Mouse (Mus musculus) liver, postnatal 0 days (tissue): Measurements from ENCODE around the gene Bmp5. TPM values are rescaled to one million over a fixed set of nuclear protein-coding genes. Genes with fewer than 3 reads are reported as not detected.
A peak's percentile ranks its signal among the peaks of the same experiment; 100 is the strongest.

ENCODE experiments used
- ATAC-seq: fragments of 200-750 bp; cut with Nextera tagmentation; 2 replicates; pipeline ENCODE4 v1.8.0; 2017; ENCODE audit warnings: mild to moderate bottlenecking, moderate library complexity
- DNase-seq: peaks from one replicate; pipeline ENCODE4 v3.0.0-alpha.2; 2016
- H3K27ac ChIP-seq: fragments of 300-500 bp; sonication (generic); 2 replicates; pipeline ENCODE4 v1.5.1; 2014; ENCODE audit warnings: antibody characterized with exemption, moderate library complexity, mild to moderate bottlenecking, low read depth
- H3K27me3 ChIP-seq: fragments of 300-500 bp; sonication (generic); 2 replicates; pipeline ENCODE4 v1.6.1; 2014; ENCODE audit warnings: low read length, control low read depth, mixed read lengths; ENCODE audit not compliant: insufficient read depth
- H3K36me3 ChIP-seq: fragments of 300-500 bp; sonication (generic); replicated peaks from 2 replicates; pipeline ENCODE4 v1.6.1; 2014; ENCODE audit warnings: mild to moderate bottlenecking, control low read depth, low read length, moderate library complexity, mixed read lengths; ENCODE audit not compliant: insufficient read depth
- H3K4me1 ChIP-seq: fragments of 300-500 bp; sonication (generic); 2 replicates; pipeline ENCODE4 v1.6.1; 2014; ENCODE audit warnings: antibody characterized with exemption, mild to moderate bottlenecking, control low read depth; ENCODE audit not compliant: insufficient read depth
- H3K4me2 ChIP-seq: fragments of 300-500 bp; sonication (generic); 2 replicates; pipeline ENCODE4 v1.6.1; 2014; ENCODE audit warnings: low read depth, mild to moderate bottlenecking, low read length, moderate library complexity, mixed read lengths
- H3K4me3 ChIP-seq: fragments of 300-500 bp; sonication (generic); 2 replicates; pipeline ENCODE4 v1.5.1; 2014; ENCODE audit warnings: low read depth, low read length
- H3K9ac ChIP-seq: fragments of 300-500 bp; sonication (generic); replicated peaks from 2 replicates; pipeline ENCODE4 v1.6.1; 2014; ENCODE audit warnings: mild to moderate bottlenecking, moderate library complexity
- H3K9me3 ChIP-seq: fragments of 300-500 bp; sonication (generic); 2 replicates; pipeline ENCODE4 v1.6.1; 2016; ENCODE audit warnings: mild to moderate bottlenecking, control low read depth, low read length, mixed read lengths
- CTCF ChIP-seq: sonication (generic); IDR thresholded peaks from 2 replicates; pipeline ENCODE4 v1.5.1; 2016; ENCODE audit warnings: antibody characterized with exemption, low read depth
- EP300 ChIP-seq: IDR thresholded peaks from 2 replicates; pipeline ENCODE4 v1.6.1; 2016; ENCODE audit warnings: antibody characterized with exemption, low read depth, mild to moderate bottlenecking
- WGBS: fragments of 180-500 bp; shearing (Covaris S2); extraction: QIAGEN DNeasy Blood & Tissue Kit; methylation state at CpG from one replicate; pipeline ENCODE4 v1.1.7; 2014; ENCODE audit not compliant: insufficient replicate concordance; 5-methylcytosine and 5-hydroxymethylcytosine counted together
- polyA plus RNA-seq: library from polyadenylated mRNA; unstranded; fragments of >200 nt; fragmentation: Nextera tagmentation; extraction: Ambion mirVana; gene quantifications from 2 replicates; pipeline ENCODE4 v1.2.1, GENCODE M21; 2015

Bmp5 gene
- polyA plus RNA-seq, 1 experiment from 2014 or later, result 3.0 TPM

DNA sequence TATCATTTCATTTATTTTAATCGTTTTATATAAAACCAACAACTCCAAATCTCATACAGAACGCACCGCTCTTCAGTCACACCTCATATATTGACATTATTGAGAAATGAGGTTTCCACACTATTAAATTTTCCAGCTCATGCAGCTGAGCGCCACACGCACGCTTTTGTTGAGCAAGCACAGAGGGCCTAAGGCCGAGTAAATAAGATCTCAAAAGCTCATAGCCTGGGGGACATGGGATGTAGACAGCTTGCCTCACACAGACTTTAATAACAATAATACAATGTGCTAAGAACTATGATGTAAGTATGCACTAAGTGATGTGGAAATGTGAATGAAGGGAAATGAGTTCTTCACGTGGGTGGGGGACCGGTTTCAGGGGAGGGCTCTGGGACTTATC, 57.3 kb downstream of the Bmp5 start:
- no peak overlapping the region for H3K4me2 ChIP-seq
- TF ChIP-seq EP300 (no peak), CTCF (no peak)
- DNase-seq (no peak), ATAC-seq (peak; percentile 64)
- no peak overlapping the region for H3K9ac ChIP-seq
- no peak overlapping the region for H3K4me3 ChIP-seq
- no peaks in the 10 kb centered on the region for H3K9me3 ChIP-seq
- H3K4me1 ChIP-seq, result no peaks in the 10 kb centered on the region
- H3K36me3 ChIP-seq, result no peaks in the 10 kb centered on the region
- WGBS, result 74% methylated on average over 9 of the region's 9 CpGs
- H3K27me3 ChIP-seq, result no peaks in the 10 kb centered on the region
- H3K27ac ChIP-seq, result no peak overlapping the region

DNA sequence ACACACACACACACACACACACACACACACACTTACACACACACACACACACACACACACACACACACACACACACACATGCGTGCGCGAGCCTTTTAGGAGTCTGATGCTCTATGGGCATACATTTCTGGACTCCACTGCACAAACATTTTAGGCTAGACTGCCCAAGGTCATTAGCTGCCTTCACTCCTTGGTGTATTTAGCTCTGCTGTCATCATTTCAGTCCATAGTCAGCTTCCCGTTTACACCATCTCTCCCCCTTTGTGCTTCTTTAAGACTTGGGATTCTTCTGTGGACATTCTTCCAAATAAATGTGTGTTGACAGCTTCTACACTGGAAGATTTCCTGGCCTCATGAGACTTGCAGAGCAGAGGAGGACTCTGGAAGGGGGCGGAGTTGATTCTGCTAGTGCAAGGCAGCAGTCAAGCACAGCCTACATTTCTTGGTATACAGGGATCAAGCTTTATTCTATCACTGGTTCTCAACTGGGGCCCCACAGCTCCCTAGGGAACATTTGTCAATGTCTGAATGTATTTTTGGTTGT, 58.1 kb downstream of the Bmp5 start:
- Histone ChIP-seq H3K9ac (no peak overlapping the region), H3K36me3 (no peaks in the 10 kb centered on the region), H3K4me2 (no peak overlapping the region), H3K4me1 (no peaks in the 10 kb centered on the region), H3K4me3 (no peak overlapping the region), H3K9me3 (no peaks in the 10 kb centered on the region), H3K27me3 (no peaks in the 10 kb centered on the region), H3K27ac (no peak overlapping the region)
- WGBS, result 83% methylated on average over 5 of the region's 5 CpGs
- no peak for DNase-seq
- TF ChIP-seq EP300 (no peak), CTCF (no peak)
- ATAC-seq, result no peak

DNA sequence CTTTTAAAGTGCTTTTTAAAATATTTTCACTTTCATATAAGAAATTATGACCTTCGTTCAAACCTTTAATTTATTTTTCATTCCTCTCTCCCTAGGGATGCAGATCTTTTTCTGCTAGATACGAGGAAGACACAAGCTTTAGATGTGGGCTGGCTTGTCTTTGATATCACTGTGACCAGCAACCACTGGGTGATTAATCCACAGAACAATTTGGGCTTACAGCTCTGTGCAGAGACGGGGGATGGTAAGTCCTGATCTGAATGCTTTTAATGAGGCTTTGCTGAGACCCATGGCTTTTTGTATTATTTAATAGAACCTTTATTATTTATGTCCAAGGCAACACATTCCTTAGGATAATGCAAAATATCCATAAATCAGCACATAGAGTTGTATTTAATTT, 64.3 kb downstream of the Bmp5 start:
- Histone ChIP-seq H3K27me3 (no peaks in the 10 kb centered on the region), H3K27ac (no peak overlapping the region), H3K9me3 (no peaks in the 10 kb centered on the region), H3K36me3 (no peaks in the 10 kb centered on the region), H3K9ac (no peak overlapping the region), H3K4me1 (no peaks in the 10 kb centered on the region), H3K4me3 (no peak overlapping the region), H3K4me2 (no peak overlapping the region)
- 61% methylated on average over 3 of the region's 3 CpGs for WGBS
- ATAC-seq (no peak), DNase-seq (no peak)
- TF ChIP-seq CTCF (no peak), EP300 (no peak)

DNA sequence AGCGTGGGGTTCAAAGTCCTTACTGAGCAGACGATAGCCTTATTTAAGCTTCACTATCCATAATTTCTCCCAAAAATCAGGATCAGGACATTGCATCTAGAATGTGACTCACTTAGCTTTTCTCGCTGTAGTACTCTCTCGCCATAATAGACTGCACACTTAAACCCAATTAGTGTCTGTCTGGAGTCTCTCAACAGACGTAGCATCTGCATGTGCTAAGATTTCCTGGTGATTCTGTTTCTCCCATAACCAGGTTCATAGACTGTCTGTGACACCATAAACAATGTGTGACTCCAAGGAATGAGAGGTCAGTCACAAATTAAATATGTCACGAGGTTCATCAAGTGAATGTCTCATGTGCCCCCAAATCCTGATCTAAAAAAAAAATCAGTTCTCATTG, 65.7 kb downstream of the Bmp5 start:
- no peak overlapping the region for H3K27ac ChIP-seq
- no peak overlapping the region for H3K4me3 ChIP-seq
- 76% methylated on average over 6 of the region's 6 CpGs for WGBS
- no peak for TF ChIP-seq CTCF
- TF ChIP-seq EP300, result no peak
- no peak for ATAC-seq
- H3K4me2 ChIP-seq, result no peak overlapping the region
- H3K36me3 ChIP-seq, result no peaks in the 10 kb centered on the region
- no peaks in the 10 kb centered on the region for H3K27me3 ChIP-seq
- DNase-seq, result no peak
- no peak overlapping the region for H3K9ac ChIP-seq
- no peaks in the 10 kb centered on the region for H3K4me1 ChIP-seq
- no peaks in the 10 kb centered on the region for H3K9me3 ChIP-seq

DNA sequence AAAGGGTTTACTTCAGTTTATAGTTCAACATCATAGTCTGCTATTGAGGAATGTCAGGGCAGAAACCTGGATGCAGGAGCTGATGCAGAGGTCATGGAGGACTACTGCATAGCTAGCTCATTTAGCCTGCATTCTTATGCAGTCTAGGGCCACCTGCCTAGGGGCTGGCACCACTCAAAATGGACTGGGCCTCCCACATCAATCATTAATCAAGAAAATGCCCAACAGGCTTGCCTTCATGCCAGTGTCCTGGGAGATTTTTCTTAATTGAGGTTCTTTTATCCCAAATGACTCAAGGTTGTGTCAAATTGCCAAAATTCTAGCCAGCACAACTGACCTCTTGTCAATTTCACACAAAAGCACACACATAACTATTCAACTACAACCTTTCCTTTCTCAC, 70.8 kb downstream of the Bmp5 start:
- H3K9me3 ChIP-seq, result no peaks in the 10 kb centered on the region
- no peaks in the 10 kb centered on the region for H3K36me3 ChIP-seq
- no peak for TF ChIP-seq EP300
- no peak for TF ChIP-seq CTCF
- H3K27me3 ChIP-seq, result no peaks in the 10 kb centered on the region
- no peak for ATAC-seq
- no peak overlapping the region for H3K9ac ChIP-seq
- no peak overlapping the region for H3K4me3 ChIP-seq
- DNase-seq, result no peak
- H3K4me1 ChIP-seq, result no peaks in the 10 kb centered on the region
- no peak overlapping the region for H3K27ac ChIP-seq
- no peak overlapping the region for H3K4me2 ChIP-seq

DNA sequence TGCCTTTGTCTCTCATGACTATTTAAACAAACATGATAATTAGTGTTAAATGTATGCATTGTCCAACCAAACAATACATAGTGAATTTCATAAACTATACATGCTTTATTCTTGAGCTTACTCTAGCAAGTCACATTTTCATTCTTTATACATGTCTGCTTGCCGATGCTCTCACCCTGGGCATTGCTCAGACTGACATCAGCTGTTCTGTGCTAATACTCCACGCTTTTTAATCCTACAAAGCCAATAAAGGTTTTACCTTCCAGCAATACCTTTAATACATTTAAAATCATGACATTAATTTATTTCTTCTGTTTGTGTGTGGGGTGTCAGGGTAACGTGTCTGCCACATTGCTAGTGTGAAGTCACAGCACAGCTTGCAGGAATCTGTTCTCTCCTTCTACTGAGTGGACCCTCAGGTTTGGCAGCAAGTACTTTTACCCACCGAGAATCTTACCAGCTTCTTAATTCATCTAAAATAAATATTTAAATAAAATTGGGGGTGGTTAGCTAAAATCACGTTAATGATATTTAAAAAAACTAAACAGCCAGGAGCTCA, 75.6 kb downstream of the Bmp5 start:
- no peak overlapping the region for H3K4me3 ChIP-seq
- H3K9ac ChIP-seq, result no peak overlapping the region
- no peaks in the 10 kb centered on the region for H3K27me3 ChIP-seq
- no peak overlapping the region for H3K27ac ChIP-seq
- DNase-seq (no peak), ATAC-seq (no peak)
- no peaks in the 10 kb centered on the region for H3K9me3 ChIP-seq
- H3K4me2 ChIP-seq, result no peak overlapping the region
- TF ChIP-seq EP300 (no peak), CTCF (no peak)
- no peaks in the 10 kb centered on the region for H3K4me1 ChIP-seq
- 77% methylated on average over 5 of the region's 5 CpGs for WGBS
- H3K36me3 ChIP-seq, result no peaks in the 10 kb centered on the region

DNA sequence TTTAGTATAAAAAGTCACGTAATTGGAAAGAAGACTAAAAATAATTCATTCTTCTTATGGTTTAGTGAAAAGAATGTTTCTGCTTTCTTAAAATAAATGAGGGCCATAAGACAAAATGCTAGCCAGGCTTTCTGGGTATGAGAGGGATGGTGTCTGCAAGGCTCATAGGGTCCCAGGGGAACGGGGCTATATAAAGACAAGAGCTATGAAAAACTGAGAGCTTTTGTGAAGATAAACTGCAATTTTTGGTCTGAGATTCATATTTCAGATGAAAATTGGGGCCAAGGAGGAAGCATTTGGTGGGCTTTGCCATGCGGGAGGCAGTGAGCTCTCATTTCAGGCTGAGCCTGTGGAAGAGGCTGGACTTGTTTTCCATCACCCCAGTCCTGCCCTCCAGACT, 83.0 kb downstream of the Bmp5 start:
- H3K9me3 ChIP-seq, result no peaks in the 10 kb centered on the region
- no peaks in the 10 kb centered on the region for H3K27me3 ChIP-seq
- H3K36me3 ChIP-seq, result no peaks in the 10 kb centered on the region
- H3K4me1 ChIP-seq, result no peaks in the 10 kb centered on the region
- no peak overlapping the region for H3K27ac ChIP-seq
- ATAC-seq (no peak), DNase-seq (no peak)
- no peak overlapping the region for H3K9ac ChIP-seq
- no peak overlapping the region for H3K4me3 ChIP-seq
- TF ChIP-seq EP300 (no peak), CTCF (no peak)
- no peak overlapping the region for H3K4me2 ChIP-seq
- WGBS, result 74% methylated on average over 3 of the region's 3 CpGs
